Mouse (Mus musculus) midbrain, postnatal 0 days (tissue): ENCODE measurements around the gene Tmem229a. TPM values are rescaled to one million over a fixed set of nuclear protein-coding genes. Genes with fewer than 3 reads are reported as not detected.

Experiments
- ATAC-seq: fragments of 200-750 bp; cut with Nextera tagmentation; 2 replicates; pipeline ENCODE4 v1.8.0; 2017; ENCODE audit warnings: moderate number of reproducible peaks, mild to moderate bottlenecking, moderate TSS enrichment, moderate library complexity; ENCODE audit not compliant: low FRiP score
- DNase-seq: peaks from one replicate; pipeline ENCODE4 v3.0.0-alpha.2; 2015; ENCODE audit warnings: low spot score
- H3K27ac ChIP-seq: fragments of 300-500 bp; sonication (generic); 2 replicates; pipeline ENCODE4 v1.5.1; 2014; ENCODE audit warnings: low read depth, mild to moderate bottlenecking, low read length, mixed read lengths
- H3K27me3 ChIP-seq: fragments of 300-500 bp; sonication (generic); 2 replicates; pipeline ENCODE4 v1.6.1; 2014; ENCODE audit warnings: low read length, control low read depth, mixed read lengths; ENCODE audit not compliant: insufficient read depth
- H3K36me3 ChIP-seq: fragments of 300-500 bp; sonication (generic); 2 replicates; pipeline ENCODE4 v1.6.1; 2014; ENCODE audit warnings: low read length, control low read depth, mixed read lengths; ENCODE audit not compliant: insufficient read depth
- H3K4me1 ChIP-seq: fragments of 300-500 bp; sonication (generic); 2 replicates; pipeline ENCODE4 v1.6.1; 2014; ENCODE audit warnings: mild to moderate bottlenecking, control low read depth, antibody characterized with exemption, low read length, mixed read lengths; ENCODE audit not compliant: insufficient read depth
- H3K4me2 ChIP-seq: fragments of 300-500 bp; sonication (generic); 2 replicates; pipeline ENCODE4 v1.6.1; 2014; ENCODE audit warnings: low read depth, mild to moderate bottlenecking, low read length, mixed read lengths; ENCODE audit not compliant: poor library complexity, severe bottlenecking
- H3K4me3 ChIP-seq: fragments of 300-500 bp; sonication (generic); 2 replicates; pipeline ENCODE4 v1.5.1; 2014; ENCODE audit warnings: low read depth, mild to moderate bottlenecking, low read length, moderate library complexity
- H3K9ac ChIP-seq: fragments of 300-500 bp; sonication (generic); replicated peaks from 2 replicates; pipeline ENCODE4 v1.6.1; 2014; ENCODE audit warnings: mild to moderate bottlenecking, low read length, moderate library complexity, mixed read lengths; ENCODE audit not compliant: poor library complexity, severe bottlenecking
- H3K9me3 ChIP-seq: fragments of 300-500 bp; sonication (generic); 2 replicates; pipeline ENCODE4 v1.6.1; 2016; ENCODE audit warnings: low read length, control low read depth
- CTCF ChIP-seq: IDR thresholded peaks from 2 replicates; pipeline ENCODE4 v1.5.1; 2016; ENCODE audit warnings: antibody characterized with exemption, mild to moderate bottlenecking
- WGBS: fragments of 180-500 bp; shearing (Covaris S2); extraction: QIAGEN DNeasy Blood & Tissue Kit; methylation state at CpG from one replicate; pipeline ENCODE4 v1.1.7; 2014; 5-methylcytosine and 5-hydroxymethylcytosine counted together
- polyA plus RNA-seq: library from polyadenylated mRNA; unstranded; fragments of >200 nt; fragmentation: Nextera tagmentation; extraction: Ambion mirVana; gene quantifications from 2 replicates; pipeline ENCODE4 v1.2.1, GENCODE M21; 2015
- total RNA-seq: library from RNA; depleted of rRNA; stranded (reverse); fragments of >200 nt; gene quantifications from 2 replicates; pipeline ENCODE4 v1.2.3, GENCODE M21; 2014; rRNA removed

The Tmem229a gene
- total RNA-seq (20.8 and 21.1 TPM in 2 replicates), polyA plus RNA-seq (5.1 and 5.7 TPM in 2 replicates)

- Histone ChIP-seq H3K9me3 (no peaks in the 10 kb centered on the region), H3K4me3 (peak within 1 kb of the TSS; percentile 71), H3K36me3 (no peaks in the 10 kb centered on the region), H3K27ac (peak within 1 kb of the TSS; percentile 91), H3K9ac (peak within 1 kb of the TSS; percentile 95), H3K4me2 (peak within 1 kb of the TSS; percentile 84), H3K4me1 (no peaks in the 10 kb centered on the region; the same call in 1 of the 2 replicates), H3K27me3 (no peaks in the 10 kb centered on the region)
- peak; percentile 87 for ATAC-seq
- peak; percentile 91 for DNase-seq
- TF ChIP-seq CTCF: no peak
- 2% methylated on average over 45 of the region's 46 CpGs for WGBS
These were observed at the start of gene Tmem229a for GRCm38 (mm10) chr6:24955946-24956585. Tmem229a (minus strand) TSS chr6:24956297.

- H3K9ac ChIP-seq: no peak overlapping the region
- no peak overlapping the region for H3K27ac ChIP-seq
- no peaks in the 10 kb centered on the region for H3K9me3 ChIP-seq
- H3K4me2 ChIP-seq: no peak overlapping the region
- H3K4me1 ChIP-seq: no peaks in the 10 kb centered on the region
- H3K27me3 ChIP-seq: no peaks in the 10 kb centered on the region
- no peak for DNase-seq
- H3K4me3 ChIP-seq: no peak overlapping the region
- no peak for TF ChIP-seq CTCF
- 71% methylated on average over 2 of the region's 2 CpGs for WGBS
- ATAC-seq: no peak
- H3K36me3 ChIP-seq: no peaks in the 10 kb centered on the region
These were observed 37.7 kb upstream of the Tmem229a start for GRCm38 (mm10) chr6:24993754-24994153.

GRCm38 (mm10) chr6:24989836-24990235, 33.7 kb upstream of the Tmem229a start:
- no peaks in the 10 kb centered on the region for H3K27me3 ChIP-seq
- no peaks in the 10 kb centered on the region for H3K36me3 ChIP-seq
- H3K9ac ChIP-seq: no peak overlapping the region
- H3K4me3 ChIP-seq: no peak overlapping the region
- H3K4me1 ChIP-seq: no peaks in the 10 kb centered on the region
- H3K27ac ChIP-seq: no peak overlapping the region
- no peak for DNase-seq
- H3K4me2 ChIP-seq: no peak overlapping the region
- no peak for ATAC-seq
- H3K9me3 ChIP-seq: no peaks in the 10 kb centered on the region
- TF ChIP-seq CTCF: no peak

- Histone ChIP-seq H3K9me3 (no peaks in the 10 kb centered on the region), H3K4me1 (no peaks in the 10 kb centered on the region), H3K9ac (no peak overlapping the region), H3K4me3 (no peak overlapping the region), H3K36me3 (no peaks in the 10 kb centered on the region), H3K4me2 (no peak overlapping the region), H3K27ac (no peak overlapping the region), H3K27me3 (no peaks in the 10 kb centered on the region)
- 60% methylated on average over 2 of the region's 2 CpGs for WGBS
- TF ChIP-seq CTCF: no peak
- DNase-seq (no peak), ATAC-seq (no peak)
These were observed 20.1 kb upstream of the Tmem229a start for GRCm38 (mm10) chr6:24976176-24976575.

DNA sequence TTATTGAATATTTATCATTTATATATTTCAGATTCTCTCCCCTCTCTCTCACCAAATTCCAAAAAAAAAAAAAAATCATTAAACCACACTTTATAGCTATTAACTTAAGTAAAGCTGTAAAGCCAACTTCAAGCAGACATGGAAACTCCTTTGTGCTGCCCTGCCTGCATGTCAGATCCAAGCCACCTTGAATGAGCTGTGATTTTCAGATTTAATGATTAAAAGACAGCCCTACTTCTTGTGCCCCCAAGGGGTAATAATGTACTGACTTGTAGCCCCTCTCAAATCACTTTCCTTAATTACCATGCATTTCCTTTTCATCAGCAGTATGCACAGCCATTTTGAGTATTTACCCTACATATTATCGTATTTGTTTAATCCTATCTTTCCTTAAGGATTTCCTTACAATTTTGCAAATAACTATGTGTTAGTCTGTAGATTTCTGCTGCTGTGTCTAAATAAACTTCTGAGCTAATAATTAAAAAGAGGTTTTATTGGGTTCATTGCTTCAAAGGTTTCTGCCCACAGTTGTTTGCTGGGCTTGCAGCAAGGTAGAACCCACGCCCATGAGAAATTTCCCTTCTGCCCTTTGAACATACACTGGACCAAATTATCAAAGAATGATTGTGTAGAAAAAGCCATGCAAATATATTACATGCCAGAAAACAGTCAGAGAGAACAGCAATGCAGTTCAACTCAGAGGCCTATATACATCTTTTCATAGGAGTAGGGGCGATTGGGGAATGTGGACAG, 12.6 kb upstream of the Tmem229a start:
- Histone ChIP-seq H3K4me1 (no peaks in the 10 kb centered on the region), H3K4me2 (no peak overlapping the region), H3K27me3 (no peaks in the 10 kb centered on the region), H3K27ac (no peak overlapping the region), H3K9me3 (no peaks in the 10 kb centered on the region), H3K4me3 (no peak overlapping the region), H3K36me3 (no peaks in the 10 kb centered on the region), H3K9ac (no peak overlapping the region)
- TF ChIP-seq CTCF: no peak
- ATAC-seq (no peak), DNase-seq (no peak)
- 91% methylated on average over 3 of the region's 3 CpGs for WGBS

DNA sequence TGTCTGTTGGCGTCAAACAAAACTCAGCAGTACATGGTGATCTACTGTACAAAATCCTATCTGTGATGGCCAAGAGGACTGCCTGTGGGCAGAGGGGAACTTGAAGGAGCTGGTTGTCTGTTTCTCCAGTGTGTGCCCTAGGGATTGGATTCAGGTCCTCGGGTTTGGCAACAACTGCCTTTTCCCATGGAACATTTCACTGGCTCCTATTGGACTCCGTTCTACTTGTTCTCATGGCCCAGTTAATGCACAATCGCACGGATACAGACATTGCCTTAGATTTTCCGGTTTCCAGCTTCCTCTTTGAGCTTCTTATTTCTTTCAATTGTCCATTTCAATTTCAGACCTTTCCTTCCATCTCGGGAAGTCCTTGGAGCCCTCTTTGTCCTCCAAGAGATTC, 11.6 kb upstream of the Tmem229a start:
- 88% methylated on average over 7 of the region's 7 CpGs for WGBS
- ATAC-seq (no peak), DNase-seq (no peak)
- H3K4me1 ChIP-seq: no peaks in the 10 kb centered on the region
- H3K4me3 ChIP-seq: no peak overlapping the region
- H3K27ac ChIP-seq: no peak overlapping the region
- TF ChIP-seq CTCF: no peak
- no peak overlapping the region for H3K4me2 ChIP-seq
- H3K9me3 ChIP-seq: no peaks in the 10 kb centered on the region
- no peaks in the 10 kb centered on the region for H3K36me3 ChIP-seq
- H3K27me3 ChIP-seq: no peaks in the 10 kb centered on the region
- H3K9ac ChIP-seq: no peak overlapping the region
